Mouse (Mus musculus) gastrocnemius, adult 2 months (tissue): ENCODE results near the gene Sar1b. TPM values are rescaled to one million over a fixed set of nuclear protein-coding genes. Genes with fewer than 3 reads are reported as not detected.
"Not testable (repeated sequence)": the region's sequence is repeated elsewhere in the genome, so short reads cannot be mapped to it uniquely, and the experiment has no call there.

Experiments used
- DNase-seq: peaks from one replicate; pipeline ENCODE4 v3.0.0; 2022
- H3K27ac ChIP-seq: fragments of 200-600 bp; 2 replicates; pipeline ENCODE4 v1.8.1; 2022; ENCODE audit warnings: mild to moderate bottlenecking
- H3K4me3 ChIP-seq: fragments of 200-600 bp; 2 replicates; pipeline ENCODE4 v1.8.1; 2022; ENCODE audit warnings: mild to moderate bottlenecking, moderate library complexity
- CTCF ChIP-seq: fragments of 200-600 bp; IDR thresholded peaks from 2 replicates; pipeline ENCODE4 v1.8.1; 2022; ENCODE audit warnings: antibody characterized with exemption, mild to moderate bottlenecking, moderate library complexity
- intact Hi-C: fragments of 180-260 bp; cut with DNase I; formaldehyde crosslinking; loops from one replicate; pipeline ENCODE4 v1.15.1; 2025
- total RNA-seq, 2 experiments: library from RNA; stranded (reverse); gene quantifications; 2 replicates each; pipeline ENCODE4 v1.2.3; 2021

Sar1b gene
- total RNA-seq, 2 experiments from 2014 or later = 439 to 509 TPM

DNA sequence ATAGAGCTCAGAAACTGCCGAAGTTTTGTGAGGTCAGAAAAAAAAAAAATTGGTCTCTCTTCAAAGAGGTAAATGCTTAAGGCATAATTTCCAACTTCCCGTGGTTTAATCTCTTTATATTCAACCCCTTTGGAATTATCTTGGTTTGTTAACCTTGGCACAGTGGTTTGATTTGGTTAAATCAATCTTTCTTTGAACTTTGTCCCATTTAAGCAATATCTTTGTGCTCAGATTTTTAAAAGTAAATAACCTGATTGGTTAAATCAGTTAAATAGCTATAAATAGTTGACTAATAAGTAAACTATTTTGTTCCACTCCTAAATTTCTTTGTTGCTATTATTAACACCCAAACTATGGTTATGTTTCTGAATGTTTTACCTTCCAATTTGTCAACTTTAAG is 4.2 kb upstream of the Sar1b start:
- H3K4me3 ChIP-seq = no peak overlapping the region
- intact Hi-C loops = no loop called here
- DNase-seq = no peak
- H3K27ac ChIP-seq = no peak overlapping the region
- no peak for TF ChIP-seq CTCF

DNA sequence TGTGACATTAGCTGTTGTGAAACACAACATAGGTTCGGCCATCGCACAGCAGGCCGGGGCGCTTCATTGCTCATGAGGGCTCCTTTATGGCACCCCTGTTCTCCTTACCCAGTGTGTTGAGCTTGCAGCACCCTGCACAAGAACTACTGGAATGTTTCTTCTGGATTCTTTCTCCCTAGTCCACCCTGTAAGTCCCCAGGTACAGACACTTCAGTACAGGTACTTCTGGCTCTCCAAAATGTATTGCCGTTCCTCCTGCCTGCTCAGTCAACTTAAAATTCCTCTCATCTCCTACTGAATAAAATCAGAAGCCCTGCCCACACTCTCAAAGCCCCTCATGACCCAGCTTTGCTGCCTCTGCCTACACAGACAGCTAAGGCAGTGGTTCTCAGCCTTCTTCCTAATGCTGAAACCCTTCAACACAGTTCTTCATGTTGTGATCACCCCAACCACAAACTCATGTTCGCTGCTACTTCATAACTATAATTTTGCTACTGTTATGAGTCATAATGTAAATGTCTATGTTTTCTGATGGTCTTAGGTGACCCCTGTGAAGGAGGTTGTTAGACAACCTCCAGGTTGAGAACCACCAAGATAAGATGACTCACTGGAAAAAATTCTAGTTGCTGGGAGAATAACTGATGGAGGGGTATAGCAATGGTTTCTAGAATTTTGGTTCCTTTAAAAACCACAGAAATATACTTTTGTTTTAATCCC is 3.4 kb upstream of the Sar1b start:
- intact Hi-C loops = loop anchor here (5.0 kb wide), 1 partner anchor 242 kb away; the partner anchor contains the start of genes Cdkl3 and Ube2b
- TF ChIP-seq CTCF = no peak
- H3K27ac ChIP-seq = no peak overlapping the region
- no peak for DNase-seq
- no peak overlapping the region for H3K4me3 ChIP-seq

DNA sequence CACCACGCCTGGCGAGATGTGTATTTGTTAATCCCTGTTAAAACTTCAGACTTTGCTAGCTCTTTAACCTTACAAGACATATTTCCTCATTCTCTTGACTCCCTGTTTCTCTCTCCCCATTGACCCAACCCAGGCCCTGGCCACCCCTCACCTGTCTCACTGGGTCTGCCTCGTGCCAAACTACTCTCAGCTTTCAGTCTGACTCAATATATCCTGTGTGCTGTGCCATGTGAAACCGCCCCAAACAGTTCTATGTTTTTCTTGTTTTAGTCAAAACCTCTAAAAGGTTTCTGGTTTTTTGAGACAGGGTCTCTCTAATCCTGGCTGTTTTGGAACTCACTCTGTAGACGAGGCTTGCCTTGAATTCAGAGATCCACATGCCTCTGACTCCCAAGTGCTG is 2.2 kb upstream of the Sar1b start:
- Histone ChIP-seq H3K4me3 (no peak overlapping the region), H3K27ac (no peak overlapping the region)
- intact Hi-C loops = loop anchor here (5.0 kb wide), 1 partner anchor 241 kb away; the partner anchor contains the start of genes Cdkl3 and Ube2b
- no peak for TF ChIP-seq CTCF
- no peak for DNase-seq

DNA sequence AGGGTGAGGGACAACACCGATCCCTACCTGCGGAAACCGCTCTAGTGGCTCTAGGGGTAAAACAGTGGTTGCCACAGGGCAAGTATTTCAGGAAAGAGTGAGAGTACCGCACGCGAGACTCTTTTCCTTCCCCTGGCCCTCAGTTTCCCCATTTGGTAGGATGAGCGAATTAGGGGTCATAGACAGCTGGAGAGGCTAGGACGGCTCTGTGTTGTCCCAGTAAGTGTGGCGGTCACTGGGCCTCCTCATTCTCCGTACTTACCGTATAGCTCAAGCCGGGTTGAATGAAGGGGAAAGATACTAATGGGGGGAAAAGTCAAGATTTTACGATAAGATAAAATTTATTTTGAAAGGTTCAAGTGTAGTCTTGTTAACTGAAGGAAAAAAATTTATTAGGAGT is 468 bp downstream of the Sar1b start:
- H3K27ac ChIP-seq = peak overlapping the region; percentile 99
- TF ChIP-seq CTCF = no peak
- no peak for DNase-seq
- intact Hi-C loops = loop anchor here (5.0 kb wide), 1 partner anchor 238 kb away; the partner anchor contains the start of genes Cdkl3 and Ube2b
- H3K4me3 ChIP-seq = peak overlapping the region; percentile 89

DNA sequence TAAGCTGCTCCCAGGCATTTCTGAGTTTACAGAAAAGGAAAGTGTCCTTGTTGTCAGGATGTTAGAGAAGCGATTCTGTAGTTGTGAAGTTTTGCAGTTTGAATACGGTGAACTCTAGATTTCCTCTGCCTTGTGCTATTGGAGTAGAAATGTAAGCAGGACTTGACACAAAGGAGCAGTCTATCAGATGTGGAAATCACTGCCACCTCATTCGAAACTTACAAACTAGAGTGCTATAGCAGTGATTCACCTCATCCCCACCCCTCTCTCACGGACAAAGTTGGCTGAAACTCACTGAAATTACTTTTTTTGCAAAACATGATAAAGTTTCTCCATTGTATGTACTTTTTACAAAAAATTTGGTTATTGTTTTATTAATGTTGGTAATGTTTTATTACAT is 1.3 kb downstream of the Sar1b start:
- intact Hi-C loops = loop anchor here (5.0 kb wide), 2 partner anchors 37 to 237 kb away; partner anchors contain the start of genes Cdkl3 and Ube2b
- peak overlapping the region; percentile 89 for H3K4me3 ChIP-seq
- no peak for DNase-seq
- TF ChIP-seq CTCF = no peak
- peak overlapping the region; percentile 99 for H3K27ac ChIP-seq

DNA sequence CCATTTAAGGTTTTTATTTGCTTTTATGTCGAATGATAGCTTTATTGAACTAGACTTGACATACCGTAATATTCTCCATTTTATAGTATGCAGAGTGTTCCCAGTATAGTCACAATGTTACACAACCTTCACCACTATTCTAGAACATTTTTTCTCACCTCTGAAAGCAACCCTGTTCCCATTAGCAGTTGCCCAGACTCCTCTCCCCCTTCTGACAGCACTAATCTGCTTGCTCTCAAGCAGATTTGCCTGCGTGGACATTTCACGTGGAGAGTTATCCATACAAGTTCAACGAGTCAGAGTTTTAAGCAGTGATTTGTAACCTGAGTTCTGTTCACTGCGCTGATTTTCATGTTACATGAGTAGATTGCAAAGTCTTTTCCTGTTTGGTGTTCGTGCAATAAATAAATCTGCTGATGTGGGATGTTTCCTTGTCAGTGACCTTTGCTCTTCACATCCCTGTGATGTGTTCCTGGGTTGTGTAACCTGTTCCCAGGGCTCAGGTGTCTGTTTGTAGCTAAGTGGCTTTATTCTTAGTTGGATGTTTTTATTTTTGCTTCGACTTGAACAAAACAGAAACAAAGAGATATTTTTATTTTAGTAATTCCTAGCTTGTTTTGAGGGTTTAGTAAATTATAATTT is 4.2 kb downstream of the Sar1b start:
- peak; percentile 69 for DNase-seq
- Histone ChIP-seq H3K27ac (peak overlapping the region; percentile 99), H3K4me3 (peak overlapping the region; percentile 56)
- no peak for TF ChIP-seq CTCF
- intact Hi-C loops = loop anchor here (5.0 kb wide), 1 partner anchor 35 kb away; no protein-coding TSS in a partner anchor

DNA sequence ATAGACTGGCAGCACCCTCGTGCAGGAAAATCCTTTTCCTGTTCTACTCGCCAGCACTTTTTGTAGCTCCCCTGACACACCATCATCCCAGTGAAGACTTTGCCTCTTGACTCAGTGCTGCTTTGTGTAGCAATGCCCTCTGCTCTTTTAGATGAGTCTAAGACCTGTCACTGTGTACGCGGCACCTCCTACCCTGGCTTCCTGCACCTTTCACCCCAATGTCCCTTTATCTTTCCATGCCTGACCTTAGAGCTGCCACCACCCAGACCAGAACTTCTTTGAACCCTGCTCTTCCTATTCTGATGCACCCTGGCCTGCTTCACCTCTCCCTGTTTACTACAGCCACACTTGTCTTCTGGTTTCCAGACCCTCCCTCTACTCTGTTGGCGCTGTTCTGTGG is 4.8 kb downstream of the Sar1b start:
- Histone ChIP-seq H3K27ac (peak overlapping the region; percentile 99), H3K4me3 (peak overlapping the region; percentile 56)
- peak; percentile 37 for DNase-seq
- TF ChIP-seq CTCF = no peak
- intact Hi-C loops = loop anchor here (5.0 kb wide), 1 partner anchor 34 kb away; no protein-coding TSS in a partner anchor

DNA sequence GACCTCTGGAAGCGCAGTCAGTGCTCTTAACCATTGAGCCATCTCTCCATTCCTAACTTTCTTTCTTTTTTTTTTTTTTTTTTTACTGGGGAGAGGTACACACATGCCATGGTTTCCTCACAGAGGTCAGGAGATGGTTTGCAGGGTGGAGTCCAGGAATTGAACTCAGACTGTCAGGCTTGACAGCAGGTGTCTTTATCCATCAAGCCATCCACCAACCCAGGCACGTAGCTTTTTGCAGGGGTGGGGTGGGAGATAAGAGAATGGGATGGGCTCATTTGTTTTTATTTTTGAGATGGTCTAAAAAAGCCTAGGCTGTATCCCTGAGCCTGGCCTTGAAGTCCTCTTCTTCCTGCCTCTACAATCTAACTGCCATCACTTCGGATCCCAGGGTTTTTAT is 12.0 kb downstream of the Sar1b start:
- TF ChIP-seq CTCF = no peak
- DNase-seq = no peak
- H3K27ac ChIP-seq = peak overlapping the region; percentile 80; the same call in 1 of the 2 replicates
- H3K4me3 ChIP-seq = no peak overlapping the region
- intact Hi-C loops = no loop called here

DNA sequence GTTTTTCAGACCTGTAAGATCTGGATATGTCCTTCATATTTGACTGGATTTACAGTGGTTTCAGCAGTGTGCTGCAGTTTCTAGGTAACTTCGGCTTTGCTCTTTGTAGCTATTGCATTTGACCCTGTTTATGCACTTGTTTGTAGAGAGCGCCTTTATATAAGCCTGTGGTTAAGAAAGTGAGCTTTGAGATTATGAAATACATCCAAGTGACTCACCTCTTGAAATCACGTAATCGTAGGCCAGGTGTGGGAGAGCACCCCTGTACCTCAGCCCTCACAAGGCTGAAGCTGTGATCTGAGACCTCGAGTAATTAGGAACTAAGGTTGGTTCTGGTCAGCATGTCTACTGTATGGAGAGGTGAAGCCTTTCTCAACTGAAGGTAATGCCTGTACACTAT is 14.0 kb downstream of the Sar1b start:
- H3K4me3 ChIP-seq = no peak overlapping the region; the same call in 1 of the 2 replicates
- TF ChIP-seq CTCF = no peak
- DNase-seq = no peak
- H3K27ac ChIP-seq = peak overlapping the region; percentile 80
- intact Hi-C loops = no loop called here

DNA sequence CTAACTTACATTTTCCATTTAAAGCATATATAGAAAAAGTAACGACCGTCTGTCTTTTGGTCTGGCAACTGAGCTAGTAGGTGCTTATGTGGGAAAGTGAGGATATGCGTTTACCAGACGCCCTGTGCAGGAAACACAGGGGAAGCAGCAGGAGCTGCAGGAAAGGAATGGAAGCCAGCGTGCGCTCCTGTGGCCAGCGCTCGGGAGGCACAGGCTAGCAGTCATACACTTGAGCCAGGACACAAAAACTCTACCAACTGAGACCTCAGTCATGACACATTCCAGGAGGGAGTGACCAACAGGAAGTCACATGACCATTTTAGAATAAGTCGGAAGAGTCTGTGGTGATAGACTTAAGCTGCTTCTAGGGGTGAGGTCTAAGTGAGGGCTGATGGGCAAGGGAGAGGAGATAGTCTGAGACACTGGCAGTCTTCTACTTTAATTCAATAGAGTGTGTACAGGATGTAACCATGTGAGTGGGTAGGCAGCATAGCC is 17.3 kb downstream of the Sar1b start:
- intact Hi-C loops = no loop called here
- TF ChIP-seq CTCF = no peak
- Histone ChIP-seq H3K4me3 (no peak overlapping the region), H3K27ac (peak overlapping the region; percentile 80)
- DNase-seq = no peak

DNA sequence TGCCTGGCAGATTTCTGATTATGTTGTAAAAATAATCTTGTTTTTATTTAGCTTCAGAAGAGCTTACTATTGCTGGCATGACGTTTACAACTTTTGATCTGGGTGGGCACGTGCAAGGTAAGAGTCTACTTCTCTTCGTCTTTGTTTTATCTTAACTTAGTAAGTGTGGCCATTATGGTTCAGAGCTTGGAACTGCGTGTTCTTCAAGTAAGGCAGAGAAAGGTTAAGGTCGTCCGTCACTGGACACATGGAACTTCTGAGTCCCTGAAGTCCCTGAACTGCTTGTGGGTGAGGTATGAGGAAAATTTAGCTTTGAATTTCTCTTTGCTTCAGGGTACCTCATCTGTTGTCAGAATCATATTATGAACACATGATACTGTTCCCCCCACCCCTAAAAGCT is 19.2 kb downstream of the Sar1b start:
- H3K4me3 ChIP-seq = no peak overlapping the region
- H3K27ac ChIP-seq = peak overlapping the region; percentile 46
- DNase-seq = no peak
- intact Hi-C loops = no loop called here
- no peak for TF ChIP-seq CTCF

DNA sequence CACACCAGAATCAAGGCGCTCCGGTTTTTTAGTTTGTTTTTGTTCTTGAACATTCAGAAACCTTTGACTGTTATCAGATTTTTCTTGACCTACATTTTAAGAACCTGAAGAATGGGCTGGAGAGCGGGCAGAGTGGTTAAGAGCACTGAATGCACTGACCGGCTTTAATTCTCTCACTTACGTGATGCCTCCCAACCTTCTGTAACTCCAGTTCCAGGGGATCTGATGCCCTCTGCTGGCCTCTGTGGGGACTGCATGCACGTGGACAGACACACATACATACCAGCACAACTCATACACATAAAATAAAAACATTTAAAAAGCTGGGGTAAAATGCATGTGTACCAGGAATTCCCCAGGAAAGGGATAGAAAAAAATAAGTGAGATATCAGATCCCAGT is 22.4 kb downstream of the Sar1b start:
- Histone ChIP-seq H3K4me3 (no peak overlapping the region), H3K27ac (no peak overlapping the region)
- peak; percentile 79 for TF ChIP-seq CTCF
- intact Hi-C loops = no loop called here
- DNase-seq = peak; percentile 66

DNA sequence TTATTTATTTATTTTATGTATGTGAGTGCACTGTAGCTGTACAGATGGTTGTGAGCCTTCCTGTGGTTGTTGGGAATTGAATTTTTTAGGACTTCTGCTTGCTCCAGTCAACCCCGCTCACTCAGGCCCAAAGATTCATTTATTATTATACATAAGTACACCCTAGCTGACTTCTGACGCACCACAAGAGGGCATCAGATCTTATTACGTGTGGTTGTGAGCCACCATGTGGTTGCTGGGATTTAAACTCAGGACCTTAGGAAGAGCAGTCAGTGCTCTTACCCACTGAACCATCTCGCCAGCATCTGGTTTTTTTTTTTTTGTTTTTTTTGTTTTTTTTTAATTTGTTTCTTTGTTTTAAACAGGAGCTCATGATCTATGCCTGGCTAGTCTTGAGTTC is 26.2 kb downstream of the Sar1b start:
- H3K27ac ChIP-seq, H3K4me3 ChIP-seq, DNase-seq, intact Hi-C loops: not testable (repeated sequence)
- peak; percentile 9; the same call in 1 of the 2 replicates for TF ChIP-seq CTCF
